Mouse (Mus musculus) lung, postnatal 36 days (tissue): ENCODE data around the gene Prlhr.

Experiments used
- DNase-seq: peaks from one replicate; pipeline ENCODE4 v3.0.0; 2022; ENCODE audit warnings: mixed read lengths

The Prlhr gene

DNA sequence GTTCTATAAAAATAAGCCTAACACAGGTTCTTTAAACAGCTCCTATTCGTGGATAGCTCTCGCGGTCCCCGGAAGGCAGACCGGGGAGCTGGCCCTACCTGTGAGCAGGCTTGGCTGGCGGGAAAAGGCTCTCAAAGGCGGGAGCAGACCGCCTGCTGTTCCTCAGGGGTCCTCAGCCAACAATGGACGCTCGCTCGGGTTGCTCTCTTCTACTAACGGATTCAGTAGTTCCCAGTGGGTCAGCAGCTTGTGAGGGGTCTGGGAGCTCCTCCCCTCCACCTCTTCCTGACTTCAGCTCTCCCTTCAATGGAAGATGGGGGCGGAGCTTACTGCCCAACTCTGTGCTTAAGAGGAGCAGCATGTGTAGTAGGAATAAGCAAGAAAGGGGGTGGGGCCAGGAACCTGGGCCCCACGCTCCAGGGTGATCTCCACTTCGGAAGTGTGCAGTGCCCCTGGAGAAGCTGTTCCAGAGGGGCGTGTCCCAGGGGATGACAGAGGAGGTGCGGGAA is at the start of gene Prlhr:
TSS of gene Prlhr (minus strand) at position 51 of the 509 bp plus-strand sequence.
- no peak for DNase-seq

DNA sequence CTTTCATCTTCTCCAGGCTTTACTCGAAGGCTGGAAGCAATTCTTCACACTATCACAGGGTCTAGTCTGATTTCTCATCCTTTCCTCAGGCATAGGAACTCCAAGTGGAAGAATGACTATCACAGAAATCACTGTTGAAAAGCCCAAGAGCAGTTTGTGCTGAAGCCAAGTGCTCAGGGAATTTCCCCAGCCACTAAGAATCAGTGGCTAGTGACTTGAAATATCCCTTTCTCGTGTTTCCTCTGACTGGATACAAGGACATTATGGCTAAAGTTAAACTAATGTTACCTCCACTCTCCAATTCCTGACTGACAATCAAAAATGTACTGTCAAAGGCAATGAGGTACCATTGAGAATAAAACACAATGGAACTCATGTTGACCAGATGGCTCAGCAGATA is 47.0 kb upstream of the Prlhr start:
- no peak for DNase-seq

DNA sequence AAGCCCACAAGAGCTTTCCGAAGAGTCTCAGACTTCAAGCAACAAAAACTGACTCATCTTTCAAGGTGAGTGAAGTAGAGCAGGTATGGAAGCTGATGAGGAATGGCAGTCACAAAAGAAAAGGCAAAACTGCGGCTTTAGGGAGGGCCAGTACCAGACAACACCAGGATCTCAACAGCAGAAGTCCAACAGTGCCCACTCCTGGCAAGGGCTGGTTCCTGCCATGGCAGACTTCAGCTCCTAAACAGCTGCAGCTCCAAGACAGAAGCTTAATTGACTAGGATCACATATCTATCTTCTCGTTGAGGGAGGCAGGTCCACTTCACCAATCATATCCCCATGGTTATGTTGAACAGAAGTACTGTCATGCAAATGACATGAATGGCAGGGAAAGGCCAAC is 45.3 kb upstream of the Prlhr start:
- DNase-seq, result peak; percentile 7

DNA sequence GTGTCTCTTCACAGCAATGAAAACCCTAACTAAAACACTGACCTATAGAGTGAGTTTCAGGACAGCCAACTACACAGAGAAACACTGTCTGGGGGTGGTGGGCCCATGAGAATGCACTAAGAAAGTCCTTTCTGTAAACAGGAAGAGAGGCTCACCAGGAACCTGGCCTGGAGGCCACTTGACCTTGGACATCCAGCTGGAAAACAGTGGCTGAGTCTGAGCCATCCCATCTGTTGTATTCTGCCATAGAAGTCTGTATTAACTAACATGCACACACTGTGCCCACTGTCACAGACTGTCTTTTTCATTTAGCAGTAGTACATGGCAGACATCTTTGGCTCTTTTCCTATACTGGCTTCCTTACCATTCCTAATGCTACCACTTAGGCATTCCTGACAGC is 32.1 kb upstream of the Prlhr start:
- peak; percentile 68 for DNase-seq

DNA sequence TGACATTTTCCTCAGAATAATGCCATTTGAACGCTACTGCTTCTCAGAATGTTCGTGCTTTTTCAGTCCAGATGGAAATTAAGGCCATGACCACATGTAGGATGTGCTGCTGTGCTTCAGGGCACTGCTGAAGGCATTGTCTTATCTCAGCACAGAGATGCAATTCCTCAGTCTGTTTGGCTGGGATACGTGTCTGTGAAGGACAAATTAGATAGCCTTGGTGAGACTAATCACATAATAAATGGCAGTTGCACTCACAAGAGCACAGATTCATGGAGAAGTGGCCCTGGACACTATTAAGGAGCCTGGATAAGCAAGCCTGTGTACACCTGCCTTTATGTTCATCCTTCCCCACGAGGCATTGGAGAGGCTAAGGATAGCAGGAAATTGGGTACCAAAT is 29.1 kb upstream of the Prlhr start:
- no peak for DNase-seq

DNA sequence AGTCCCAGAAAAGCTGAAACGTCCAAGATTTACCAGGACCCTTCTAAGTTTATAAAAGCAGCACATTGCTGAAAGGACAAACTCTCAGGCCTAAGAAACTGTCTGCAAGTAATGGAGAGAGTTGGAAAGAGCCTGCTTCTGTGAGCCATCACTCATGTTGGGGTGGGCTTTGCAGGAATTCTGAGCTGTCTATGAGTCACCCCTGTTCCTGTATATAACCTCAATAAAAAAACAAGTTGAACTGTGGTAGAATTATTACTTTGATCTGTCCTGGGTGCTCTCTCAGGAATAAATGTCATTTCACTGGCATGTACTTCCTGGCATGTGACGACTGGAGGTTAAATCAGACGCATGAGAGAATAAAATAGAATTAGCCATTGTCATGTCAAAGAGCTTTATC is 27.7 kb upstream of the Prlhr start:
- no peak for DNase-seq

DNA sequence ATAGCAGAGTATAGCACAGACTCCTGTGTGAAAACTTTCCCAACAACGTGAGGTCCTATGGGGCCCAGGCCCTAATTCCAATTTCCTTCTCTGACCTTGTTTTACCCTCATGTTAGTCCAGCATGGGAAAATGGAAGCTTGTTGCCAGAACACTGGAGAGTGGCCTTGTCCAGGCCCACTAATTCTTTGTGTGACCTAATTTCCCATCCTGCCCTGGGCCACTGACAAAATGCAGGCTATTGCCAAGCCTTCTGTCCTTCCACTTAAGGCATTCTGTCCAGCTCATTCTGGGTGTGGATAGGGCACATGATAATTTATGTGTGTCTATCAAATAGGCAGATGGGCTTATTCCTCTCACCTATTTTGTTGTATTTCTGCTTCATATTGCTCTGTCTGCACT is 21.5 kb upstream of the Prlhr start:
- no peak for DNase-seq

DNA sequence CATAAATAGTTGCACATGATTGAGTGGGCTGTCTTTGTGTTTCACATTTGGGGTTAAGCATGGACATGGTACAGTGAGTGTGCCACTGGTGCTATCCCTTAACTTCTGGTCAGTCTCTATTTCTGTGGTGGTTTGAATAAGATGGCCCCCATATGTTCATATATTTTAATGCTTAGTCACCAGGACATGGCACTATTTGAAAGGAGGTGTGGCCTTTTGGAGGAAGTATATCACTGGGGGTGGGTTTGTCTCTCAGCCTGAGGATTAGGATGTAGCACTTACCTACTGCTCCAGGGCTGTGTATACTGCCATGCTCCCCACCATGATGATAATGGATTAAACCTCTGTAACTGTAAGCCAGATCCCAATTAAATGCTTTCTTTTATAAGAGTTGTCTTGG is 17.2 kb upstream of the Prlhr start:
- no peak for DNase-seq

DNA sequence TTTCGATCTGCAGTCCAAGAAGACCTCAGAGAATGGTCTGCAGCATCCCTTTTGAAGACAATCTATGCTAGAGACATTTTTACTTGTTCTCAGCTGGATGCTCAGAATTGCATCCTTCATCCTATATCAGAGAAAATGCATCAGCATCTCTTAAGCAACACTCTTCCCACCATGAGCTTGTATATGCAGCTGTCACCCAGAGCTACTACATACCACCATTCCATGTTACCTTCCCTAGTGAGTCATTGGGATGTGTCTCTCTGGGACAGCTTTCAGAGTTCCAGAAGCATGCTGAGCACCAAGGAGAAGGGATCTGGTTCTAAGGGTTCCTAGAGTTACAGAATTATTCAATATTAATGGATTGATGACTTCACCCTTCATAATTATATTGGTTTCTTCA is 10.8 kb upstream of the Prlhr start:
- no peak for DNase-seq

DNA sequence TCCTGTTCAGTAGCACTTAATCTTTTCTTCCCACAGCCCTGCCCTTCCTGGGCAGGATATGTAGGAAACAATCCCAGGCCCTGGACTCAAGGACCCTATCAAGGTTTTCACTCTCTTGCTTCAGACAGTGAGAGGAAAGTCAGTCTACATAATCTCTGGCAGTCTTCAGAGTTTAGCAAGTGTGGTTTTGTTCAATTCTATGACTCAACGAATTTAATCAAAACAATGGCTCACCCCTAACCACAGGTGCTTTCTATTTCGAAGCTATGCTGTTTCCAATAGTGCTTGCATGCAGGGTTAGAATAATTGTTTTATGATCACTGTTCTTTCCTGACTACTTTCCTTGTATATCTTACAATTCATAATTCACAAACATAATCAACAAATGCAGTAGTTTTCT is 9.7 kb upstream of the Prlhr start:
- DNase-seq, result no peak

DNA sequence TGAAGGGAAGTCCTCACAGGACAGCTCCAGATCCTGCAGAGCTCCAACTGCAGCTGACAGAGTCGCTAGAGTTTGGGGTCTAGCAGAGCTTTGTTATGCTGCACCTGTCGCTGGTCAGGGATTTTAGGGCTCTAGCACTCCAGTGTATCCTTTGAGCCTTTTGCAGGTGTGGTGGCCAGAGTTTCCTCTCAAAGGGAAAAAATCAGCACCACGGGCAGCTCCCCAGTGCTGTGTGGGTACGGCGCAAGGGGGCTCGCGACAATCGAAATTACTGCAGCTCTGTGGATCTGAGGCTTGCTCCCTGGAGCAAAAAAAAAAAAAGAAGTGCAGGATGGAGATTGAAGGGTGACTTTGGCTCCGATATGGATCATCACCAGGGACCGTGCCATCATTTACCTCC is 742 bp upstream of the Prlhr start:
- DNase-seq, result peak; percentile 26

DNA sequence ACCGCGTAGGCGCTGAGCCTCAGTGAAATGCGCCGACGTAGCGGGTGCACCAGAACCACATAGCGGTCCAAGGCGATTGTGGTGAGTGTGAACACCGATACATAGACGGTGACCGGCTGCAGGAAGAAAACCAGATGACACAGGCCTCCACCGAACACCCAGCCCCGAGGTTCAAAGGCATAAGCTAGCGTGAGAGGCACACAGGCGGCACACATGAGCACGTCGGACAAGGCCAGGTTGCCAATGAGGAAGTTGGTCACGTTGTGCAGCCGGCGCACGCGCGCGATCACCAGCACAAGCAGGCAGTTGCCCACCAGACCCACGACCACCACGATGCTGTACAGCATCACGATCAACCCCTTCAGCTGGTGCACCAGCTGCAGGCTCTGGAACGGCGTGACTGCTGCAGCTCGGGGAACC is 506 bp downstream of the Prlhr start:
- no peak for DNase-seq

DNA sequence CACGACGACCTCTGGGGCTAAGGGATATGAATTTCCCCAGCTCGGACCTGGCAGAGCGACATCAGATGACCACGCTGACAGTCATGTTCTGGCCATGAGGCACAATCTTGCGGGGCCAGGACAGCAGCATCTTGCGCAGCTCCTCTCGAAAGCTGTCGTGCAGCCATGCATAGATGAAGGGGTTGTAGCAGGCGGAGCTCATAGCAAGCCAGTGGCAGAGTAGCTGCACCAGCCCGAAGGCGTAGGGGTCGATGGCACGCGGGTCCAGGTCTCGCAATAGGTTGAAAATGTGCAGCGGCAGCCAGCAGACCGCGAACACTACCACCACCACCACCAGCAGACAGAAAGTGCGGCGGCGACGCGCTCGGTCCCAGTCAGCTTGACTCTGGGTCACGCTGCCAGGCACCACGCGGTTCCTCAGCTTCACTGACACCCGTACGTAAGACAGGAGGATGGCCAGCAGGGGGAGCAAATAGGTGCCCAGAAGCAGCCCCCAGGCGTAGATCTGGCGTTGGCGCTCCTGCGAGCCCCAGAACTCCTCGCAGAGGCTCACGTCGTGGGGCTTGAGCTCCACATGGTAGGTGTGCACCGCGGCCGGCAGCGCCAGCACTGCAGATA is 1.0 kb downstream of the Prlhr start:
- peak; percentile 78 for DNase-seq

DNA sequence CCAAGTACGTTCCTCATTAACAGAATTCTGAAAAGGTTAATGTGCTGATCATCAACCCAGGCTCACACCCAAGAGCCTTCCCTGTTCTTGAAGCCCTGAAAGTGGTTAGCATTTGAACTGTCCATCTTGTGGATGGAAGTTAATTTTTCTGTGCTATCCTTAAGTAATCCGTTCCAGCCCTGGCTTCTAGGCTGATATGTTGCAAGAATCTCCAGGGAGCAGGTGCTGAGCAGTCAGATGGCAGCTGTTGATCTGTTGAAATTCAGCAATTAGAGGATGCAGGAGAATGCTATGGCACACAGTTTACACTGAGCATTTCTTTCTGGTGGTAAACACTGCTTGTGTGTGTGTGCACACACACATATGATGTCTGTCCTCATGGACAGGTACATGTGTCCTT is 2.4 kb downstream of the Prlhr start:
- peak; percentile 4 for DNase-seq

DNA sequence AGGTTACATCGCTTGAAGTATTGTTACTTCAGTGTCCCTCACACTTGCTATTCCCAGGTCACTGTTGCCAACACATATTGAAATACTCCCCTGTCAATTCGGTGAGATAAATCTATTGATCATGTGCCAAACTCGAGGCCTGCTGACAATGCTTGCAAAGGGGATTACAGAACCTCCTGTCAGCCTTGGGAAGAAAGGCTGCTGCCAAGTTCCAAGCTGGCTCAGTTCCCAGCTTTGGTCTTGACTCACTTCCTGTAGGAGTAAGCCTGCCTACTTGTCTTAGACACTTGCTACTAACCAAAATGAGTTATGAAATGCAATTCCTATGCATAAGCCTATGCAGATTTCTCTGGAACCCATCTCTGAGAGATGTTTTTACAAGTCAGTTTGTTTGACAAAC is 4.2 kb downstream of the Prlhr start:
- peak; percentile 75 for DNase-seq

DNA sequence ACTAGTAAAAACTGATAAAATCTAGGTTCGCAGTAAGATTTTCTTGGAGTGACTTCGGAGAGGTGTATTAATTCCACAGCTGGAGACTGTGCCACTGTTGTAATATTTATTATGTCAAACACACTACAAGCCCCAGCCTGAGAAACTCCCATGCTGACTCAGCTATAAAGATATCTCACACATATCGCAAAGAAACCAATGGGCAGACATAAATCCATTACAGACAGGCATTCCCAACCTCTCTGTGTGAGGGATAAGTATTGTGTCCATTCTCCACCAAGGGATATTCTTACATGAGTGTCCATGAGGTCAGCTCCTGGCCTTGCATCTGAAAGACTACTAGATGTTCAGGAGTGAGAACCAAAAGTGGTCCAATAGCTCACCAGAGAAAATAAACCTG is 4.7 kb downstream of the Prlhr start:
- DNase-seq, result no peak

DNA sequence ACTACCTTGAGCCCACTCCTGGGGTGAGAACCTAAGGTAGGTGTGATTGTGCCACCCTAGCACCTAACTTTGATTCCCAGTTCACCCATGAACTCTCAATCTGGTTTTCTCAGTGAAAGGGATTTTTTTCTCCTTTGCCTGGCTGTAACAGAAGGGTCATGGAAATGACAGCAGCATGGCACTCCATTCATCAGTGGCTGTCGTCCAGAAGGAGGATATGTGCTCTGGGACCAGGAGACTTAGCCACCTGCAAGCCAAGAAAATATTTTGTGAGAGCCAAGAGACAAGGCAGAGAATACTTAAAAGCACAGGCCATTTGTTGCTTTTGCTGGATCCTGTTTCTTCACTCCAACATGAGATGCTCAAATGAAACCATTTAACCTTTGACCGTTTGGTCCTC is 6.6 kb downstream of the Prlhr start:
- no peak for DNase-seq

DNA sequence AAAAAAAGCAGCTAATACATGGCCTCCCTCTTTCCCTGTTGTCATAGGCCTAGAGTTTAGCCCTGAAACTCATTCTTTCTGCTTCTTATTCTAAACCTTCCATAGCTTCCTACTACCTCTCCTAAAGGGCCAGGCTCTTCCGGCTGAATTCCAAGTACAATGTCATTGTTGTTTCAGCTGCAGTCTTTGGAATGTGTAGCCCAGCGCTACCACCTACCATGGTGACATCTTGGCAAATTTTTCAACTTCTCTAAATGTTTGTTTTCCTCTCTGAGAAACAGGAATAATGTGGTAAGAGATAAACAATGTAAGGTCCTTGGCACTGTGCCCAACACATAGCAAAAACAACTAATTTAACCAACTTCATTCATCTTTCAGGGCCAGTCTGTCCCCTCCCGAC is 8.4 kb downstream of the Prlhr start:
- no peak for DNase-seq

DNA sequence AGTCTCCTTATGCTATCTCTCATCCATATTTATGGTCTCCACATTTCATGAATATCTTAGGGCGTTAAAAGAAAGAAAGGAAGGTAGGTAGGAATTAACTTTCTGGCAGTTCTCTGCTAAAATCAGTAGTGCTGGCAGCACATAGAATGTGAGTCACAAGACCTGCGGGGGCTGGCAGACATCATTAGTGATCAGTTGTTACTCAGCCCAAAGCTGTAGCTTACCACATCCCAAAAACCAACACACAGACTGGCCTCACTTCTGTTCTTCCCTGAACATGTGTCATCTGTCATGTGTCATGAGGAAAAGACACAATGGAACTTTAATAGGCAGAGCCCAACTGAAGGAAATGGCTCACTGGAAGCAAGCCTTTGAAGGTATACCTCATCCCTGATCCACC is 9.0 kb downstream of the Prlhr start:
- no peak for DNase-seq

DNA sequence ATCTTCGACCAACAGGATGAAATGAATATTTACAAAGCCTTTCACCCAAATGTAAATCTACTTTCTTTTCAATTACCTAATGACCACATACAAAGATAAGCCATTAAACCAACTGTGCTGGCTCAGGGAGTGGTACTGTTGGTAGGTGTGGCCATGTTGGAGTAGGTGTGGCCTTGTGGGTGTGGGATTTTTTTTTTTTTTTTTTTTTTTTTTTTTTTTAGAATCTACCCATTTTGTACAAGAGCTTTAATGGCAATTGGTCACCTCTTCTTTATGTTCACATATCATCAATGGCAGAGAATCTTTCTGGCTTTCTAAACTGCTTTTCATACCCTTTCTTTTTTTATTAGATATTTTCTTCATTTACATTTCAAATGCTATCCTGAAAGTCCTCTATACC is 12.3 kb downstream of the Prlhr start:
- DNase-seq, result no peak

DNA sequence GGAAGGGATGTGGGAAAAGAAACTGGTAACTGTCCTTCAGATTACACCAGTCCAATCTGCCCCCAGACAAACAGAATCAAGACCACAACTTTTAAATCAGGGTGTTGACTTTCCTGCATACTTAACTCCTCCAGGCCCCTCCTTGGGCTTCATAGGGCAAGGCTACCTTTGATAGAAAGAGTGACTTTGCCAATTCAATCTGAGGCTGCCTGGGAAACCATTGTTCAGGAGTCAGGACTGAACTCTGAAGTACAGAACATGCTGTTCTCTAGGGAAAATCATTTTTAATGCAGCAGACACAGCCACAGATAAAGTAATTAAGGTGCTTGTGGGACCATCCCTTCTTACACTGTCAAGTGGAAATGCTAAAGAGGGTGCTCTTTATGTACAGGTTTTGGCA is 27.6 kb downstream of the Prlhr start:
- no peak for DNase-seq

DNA sequence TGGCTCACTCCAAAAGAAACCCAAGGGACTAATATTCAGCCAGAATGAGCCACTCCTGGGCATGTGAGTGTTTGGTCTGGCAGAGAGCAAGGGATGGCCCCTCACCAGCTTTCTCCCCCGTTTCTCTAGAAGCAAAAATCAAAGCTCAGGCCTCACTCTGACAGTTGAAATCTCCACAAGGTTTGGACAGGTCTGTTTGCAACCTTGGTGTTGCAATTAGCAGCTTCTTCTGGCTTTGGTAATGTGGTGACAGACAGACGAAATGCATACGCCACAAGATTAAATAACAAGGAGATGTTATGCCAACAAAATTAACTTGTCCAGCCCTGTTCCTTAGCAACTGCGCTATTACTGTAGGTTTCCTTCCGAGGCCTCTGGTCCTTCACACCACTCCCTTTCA is 28.0 kb downstream of the Prlhr start:
- peak; percentile 12 for DNase-seq

DNA sequence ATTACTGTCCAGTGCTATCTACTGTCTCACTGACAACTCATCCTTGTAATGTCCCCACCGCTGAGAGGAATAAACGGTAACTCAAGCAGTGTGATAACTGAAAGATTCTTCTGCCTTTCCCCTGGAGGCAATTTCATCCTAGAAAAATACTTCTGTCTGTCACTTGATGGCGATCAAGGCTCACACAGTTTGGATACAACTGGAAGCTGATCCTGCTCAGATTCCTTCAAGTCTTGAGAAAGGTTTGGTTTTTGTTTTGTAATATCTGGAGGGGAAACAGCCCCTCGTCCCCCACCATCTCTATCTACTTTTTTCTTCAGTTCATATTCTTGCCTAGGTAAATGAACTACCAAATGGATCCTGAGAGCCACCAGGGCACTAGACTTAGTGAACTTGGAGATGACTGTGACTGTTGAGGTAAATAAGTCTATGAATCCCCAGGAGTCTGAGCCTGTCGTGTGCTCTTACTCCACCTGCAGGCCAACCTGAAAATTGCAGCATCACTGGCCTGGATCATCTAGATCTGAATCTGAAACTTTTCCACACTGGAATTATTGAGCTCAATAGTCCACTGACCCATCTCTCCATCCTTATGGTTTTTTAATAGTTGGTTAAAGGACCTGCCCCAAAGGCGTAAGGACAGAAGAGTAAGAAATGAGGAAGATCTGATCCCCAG is 30.4 kb downstream of the Prlhr start:
- DNase-seq, result peak; percentile 40

DNA sequence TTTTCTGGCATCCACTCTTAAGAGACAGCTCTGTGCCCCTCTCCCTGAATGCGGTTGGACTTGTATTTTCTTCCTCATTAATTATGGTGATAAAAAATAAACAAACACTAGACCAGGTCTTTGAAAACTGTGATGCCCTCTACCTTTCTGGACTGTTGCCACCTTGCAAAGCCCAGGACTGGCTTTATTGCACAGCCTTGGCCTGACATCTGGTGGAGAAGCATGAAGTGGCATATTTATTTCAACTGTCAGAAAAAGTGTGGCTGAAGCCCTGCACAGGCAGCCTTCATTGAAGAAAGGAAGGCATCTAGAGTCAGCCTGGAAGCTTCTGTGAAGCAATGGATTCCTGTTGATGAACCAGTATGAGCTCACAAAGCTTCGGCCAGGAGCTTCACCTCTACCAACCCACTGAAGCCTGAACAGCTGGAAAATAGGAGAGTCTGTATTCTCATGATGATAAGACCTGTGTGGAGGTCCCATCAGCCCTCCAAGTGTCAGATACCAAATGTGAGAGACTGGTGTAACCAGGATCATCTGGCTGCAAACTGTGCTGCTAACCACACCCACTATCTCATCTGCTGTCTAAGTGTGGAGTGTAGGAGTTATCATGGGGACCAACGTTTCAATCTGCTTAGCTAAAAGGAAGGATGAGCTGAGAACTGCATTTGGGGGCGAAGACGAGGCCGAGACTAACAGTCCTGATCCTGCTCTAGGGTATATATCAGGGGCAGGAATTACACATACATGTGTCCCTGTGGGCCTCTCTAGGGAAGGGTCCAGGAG is 35.6 kb downstream of the Prlhr start:
- DNase-seq, result no peak
